Mouse (Mus musculus): ENCODE measurements around the gene Taf9.

- TF ChIP-seq EP300 (IDR thresholded peaks at IDR 0.05; ENCODE audit: low read depth), result no peak
- TF ChIP-seq CTCF (IDR thresholded peaks at IDR 0.05; ENCODE audit: low read depth), result no peak
These were observed 3.2 kb upstream of the Taf9 start for GRCm38 (mm10) chr13:100648223-100648622.

Measured in heart, postnatal 0 days (tissue).